Mouse (Mus musculus) gastrocnemius, postnatal 36 days (tissue): ENCODE results near the gene Tmx2. TPM values are rescaled to one million over a fixed set of nuclear protein-coding genes. Genes with fewer than 3 reads are reported as not detected.
"Not testable (repeated sequence)": the region's sequence is repeated elsewhere in the genome, so short reads cannot be mapped to it uniquely, and the experiment has no call there.

Experiments used
- DNase-seq, 2 experiments: peaks; one replicate each; pipeline ENCODE4 v3.0.0; 2022
- intact Hi-C: fragments of 180-260 bp; cut with DNase I; formaldehyde crosslinking; loops from one replicate; pipeline ENCODE4 v1.15.1; 2025
- total RNA-seq, 2 experiments: library from RNA; stranded (reverse); gene quantifications; 2 replicates each; pipeline ENCODE4 v1.2.3; 2021

Gene Tmx2
- total RNA-seq, 2 experiments from 2014 or later = 45.8 to 50.2 TPM

DNA sequence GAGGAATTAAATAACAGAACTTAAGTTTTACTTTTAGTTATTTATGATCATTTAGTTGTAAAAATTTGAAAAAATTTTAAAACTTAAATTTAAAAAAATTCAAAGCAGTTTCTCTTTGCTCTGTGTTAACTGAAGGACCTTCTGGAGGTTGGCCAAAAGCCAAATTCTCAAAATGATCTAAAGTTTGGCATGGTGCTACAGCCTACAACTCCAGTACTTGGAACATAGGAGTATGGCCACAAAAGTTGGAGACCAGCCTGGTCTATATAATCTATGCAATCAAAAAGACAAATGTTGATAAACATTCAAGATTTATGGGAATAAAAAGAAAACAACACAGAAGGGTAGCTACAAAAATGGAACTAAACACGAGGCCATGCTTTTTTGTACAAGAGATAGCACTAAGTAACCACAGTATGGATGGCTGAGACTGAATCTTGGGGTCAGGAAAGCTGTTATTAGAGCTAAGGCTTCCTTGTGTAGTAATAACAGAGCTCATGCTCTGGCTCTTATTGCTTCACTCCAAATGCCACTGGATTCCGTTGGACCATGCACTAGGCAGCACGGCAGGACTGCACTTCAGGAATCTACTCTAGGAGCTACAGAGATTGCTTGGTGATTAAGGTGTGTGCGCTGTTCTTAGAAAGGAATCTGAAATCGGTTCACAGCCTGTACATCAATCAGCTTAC is 16.2 kb upstream of the Tmx2 start:
- intact Hi-C loops = no loop called here
- no peak for DNase-seq

DNA sequence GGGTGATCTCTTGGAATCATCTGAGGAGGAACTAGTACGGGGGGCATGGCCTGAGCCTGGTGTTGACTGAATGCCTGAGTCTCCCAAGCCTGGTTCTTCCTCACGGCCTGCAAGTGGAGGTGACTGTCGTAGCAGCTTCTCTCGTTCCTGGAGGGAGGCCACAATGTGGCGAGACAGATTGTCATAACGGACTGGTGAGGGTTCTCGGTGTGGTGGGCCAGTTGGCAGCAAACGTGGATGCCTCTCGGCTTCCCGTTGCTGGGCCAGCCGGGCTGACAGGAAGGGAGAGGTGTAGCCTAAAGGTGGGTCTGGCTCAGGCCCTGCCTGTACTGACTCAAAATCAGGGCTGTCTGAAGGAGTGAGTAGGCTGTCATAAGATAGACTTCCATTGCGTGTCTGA is 11.1 kb upstream of the Tmx2 start:
- DNase-seq = no peak
- intact Hi-C loops = no loop called here

- intact Hi-C loops = no loop called here
- DNase-seq = no peak
These were observed 9.3 kb upstream of the Tmx2 start for GRCm38 (mm10) chr2:84688080-84688844.

DNA sequence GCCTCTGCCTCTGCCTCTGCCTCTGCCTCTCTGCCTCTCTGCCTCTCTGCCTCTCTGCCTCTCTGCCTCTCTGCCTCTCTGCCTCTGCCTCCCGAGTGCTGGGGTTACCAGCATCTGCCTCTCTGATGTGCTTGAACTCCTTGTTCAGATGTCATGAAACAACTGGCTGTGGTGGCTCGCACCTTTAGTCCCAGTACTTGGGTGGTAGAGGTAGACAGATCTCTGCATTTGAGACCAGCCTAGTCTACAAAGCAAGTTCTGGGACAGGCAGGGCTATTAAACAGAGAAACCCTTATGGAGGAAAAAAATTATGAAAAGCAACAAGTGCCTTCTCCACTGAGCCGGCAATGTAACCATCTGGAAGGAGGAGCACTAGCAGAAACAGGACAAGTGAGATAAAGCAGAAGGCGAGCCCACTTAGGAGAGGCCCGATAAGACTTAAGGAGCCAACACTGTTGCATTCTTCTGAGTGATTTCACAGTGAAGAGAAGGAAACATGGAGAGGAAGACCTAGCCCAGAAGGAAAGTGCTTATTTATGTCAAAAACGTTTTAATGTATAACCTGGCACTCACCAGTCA is 3.8 kb upstream of the Tmx2 start:
- DNase-seq = no peak
- intact Hi-C loops = no loop called here

DNA sequence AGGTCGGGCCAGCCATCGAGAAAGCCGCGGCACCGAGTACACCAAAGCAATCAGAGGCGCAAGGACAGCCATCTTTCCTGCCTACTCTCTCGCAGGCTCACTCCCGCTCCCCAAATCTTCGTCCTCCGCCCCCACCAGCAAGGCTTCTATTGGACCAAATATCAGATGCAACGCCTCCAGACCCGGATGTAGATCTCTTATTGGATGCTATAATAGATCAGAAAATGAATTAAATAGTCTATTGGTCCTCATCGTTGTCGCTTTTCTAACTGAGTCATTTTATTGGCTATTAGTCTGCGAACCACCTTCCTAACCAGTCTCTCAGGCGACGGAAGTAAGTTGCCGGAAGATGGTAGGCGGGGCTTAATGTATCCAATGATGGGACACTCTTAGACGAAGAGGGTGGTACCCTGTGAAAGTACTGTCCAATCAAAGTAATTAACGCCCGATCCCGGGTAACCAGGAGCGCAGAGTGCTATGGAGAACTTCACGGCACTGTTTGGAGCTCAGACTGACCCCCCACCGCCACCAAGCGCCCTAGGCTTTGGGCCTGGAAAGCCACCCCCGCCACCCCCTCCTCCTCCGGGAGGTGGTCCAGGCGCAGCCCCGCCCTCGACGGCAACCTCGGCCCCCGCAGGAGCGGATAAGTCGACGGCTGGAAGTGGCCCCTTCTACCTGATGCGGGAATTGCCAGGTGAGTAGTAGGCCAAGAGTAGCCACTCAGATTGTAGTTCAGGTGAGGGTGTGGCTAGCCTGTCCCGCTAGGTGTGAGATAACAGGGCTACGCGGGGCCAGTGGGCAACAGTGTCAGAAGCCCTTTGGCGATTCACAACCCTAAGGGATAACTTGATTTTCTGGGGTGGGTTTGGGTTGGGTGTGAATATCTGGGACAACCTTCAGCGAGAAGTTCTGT is 716 bp downstream of the Tmx2 start, which contains the start of the genes Gm28635 and Med19:
Gm28635 (minus strand) TSS at position 74 of the 913 bp plus-strand sequence.
Med19 (plus strand) TSS at position 435 of the 913 bp plus-strand sequence.
- DNase-seq = peak; percentile 69 to 89
- intact Hi-C loops = loop anchor here (5.0 kb wide), 1 partner anchor 34 kb away; no protein-coding TSS in a partner anchor

- DNase-seq = no peak
- intact Hi-C loops = loop anchor here (5.0 kb wide), 1 partner anchor 35 kb away; no protein-coding TSS in a partner anchor
These were observed 1.5 kb downstream of the Tmx2 start for GRCm38 (mm10) chr2:84677270-84677967.

DNA sequence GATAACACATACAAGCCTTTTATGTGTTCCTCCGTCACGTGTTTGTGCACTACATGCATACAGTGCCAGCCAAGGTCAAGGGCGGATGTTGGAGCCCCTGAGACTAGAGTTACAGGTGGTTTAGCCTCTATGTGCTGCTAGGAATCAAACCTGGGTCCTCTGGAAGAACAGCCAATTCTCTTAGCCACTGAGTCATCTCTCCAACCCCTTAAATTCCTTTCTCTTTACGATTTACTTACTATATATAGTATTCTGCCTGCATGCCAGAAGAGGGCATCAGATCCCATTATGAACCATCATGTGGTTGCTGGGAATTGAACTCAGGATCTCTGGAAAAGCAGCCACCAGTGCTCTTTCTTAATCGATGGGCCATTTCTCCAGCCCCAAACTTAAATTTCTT is 7.4 kb downstream of the Tmx2 start:
- DNase-seq, intact Hi-C loops: not testable (repeated sequence)

GRCm38 (mm10) chr2:84670569-84670933 is 8.4 kb downstream of the Tmx2 start, which contains the start of gene Selenoh:
TSS of gene Selenoh (minus strand) at chr2:84670770.
- peak; percentile 49 to 54 for DNase-seq
- intact Hi-C loops = no loop called here

GRCm38 (mm10) chr2:84669828-84670568 is 8.9 kb downstream of the Tmx2 start:
- intact Hi-C loops = no loop called here
- DNase-seq = no peak

DNA sequence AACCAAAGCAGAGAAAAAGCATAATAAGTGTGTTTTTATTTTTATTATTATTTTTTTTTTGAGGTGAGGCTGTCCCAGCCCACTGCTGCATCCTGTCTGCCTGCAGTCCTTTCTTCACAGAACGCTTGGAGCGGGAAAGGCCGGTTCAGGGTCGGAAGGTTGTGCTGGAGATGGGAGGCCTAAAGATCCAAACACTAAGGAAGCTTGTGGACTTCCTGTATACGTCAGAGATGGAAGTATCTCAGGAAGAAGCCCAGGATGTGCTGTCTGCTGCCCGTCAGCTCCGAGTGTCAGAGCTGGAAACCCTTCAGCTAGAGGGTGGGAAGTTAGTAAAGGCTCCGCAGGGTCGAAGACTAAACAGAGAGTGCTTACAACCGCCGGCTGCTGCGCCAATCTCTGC is 12.9 kb downstream of the Tmx2 start:
- intact Hi-C loops = no loop called here

DNA sequence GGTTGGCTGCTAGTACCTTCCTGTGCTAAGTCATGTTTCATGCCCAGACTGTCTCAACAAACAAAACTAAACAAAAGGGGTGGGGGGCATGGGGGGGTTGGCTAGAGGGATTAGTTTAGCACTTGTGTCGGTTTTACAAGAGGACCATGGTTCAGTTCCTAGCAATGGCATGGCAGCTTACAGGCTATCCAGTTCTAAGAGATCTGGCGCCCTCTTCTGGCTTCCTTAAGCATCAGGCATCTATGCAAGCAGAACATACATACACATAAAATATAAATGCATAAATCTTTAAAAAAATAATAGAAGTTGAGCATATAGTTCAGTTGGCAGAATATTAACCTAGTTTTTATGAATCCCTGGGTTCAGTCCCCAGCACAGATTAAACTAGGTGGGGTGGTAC is 16.1 kb downstream of the Tmx2 start:
- intact Hi-C loops = no loop called here
- no peak for DNase-seq

More for the DNA sequence above, 12.9 kb downstream of the Tmx2 start:
- DNase-seq = no peak

- no peak for DNase-seq
- intact Hi-C loops = loop anchor here (2.0 kb wide), 2 partner anchors 41 to 205 kb away; no protein-coding TSS in a partner anchor
These were observed 18.7 kb downstream of the Tmx2 start for GRCm38 (mm10) chr2:84660253-84660652.

DNA sequence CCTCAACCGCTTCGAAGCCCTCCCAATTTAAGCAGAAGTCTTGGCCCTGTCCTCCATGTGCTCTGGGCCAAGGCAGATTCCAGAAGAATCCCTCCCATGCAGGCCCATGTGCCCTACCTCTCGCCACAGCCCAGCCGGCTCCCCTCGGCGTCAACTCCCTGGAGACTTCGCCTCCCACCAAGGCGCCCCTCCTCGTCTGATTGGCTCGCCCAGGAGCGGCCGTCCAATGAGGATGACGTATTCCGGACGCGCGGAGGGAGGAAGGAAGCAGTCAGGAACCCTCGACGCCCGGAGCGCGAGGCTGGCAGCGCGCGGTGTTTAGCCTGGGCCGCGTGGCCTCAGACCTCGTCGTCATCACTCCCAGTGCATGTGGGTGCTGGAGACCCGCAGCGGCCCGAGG is 20.1 kb downstream of the Tmx2 start, which contains the start of gene Btbd18:
Btbd18 (plus strand) TSS at position 274 of the 400 bp plus-strand sequence.
- intact Hi-C loops = no loop called here
- DNase-seq = no peak

GRCm38 (mm10) chr2:84655864-84656263 is 23.1 kb downstream of the Tmx2 start:
- intact Hi-C loops = no loop called here
- no peak for DNase-seq

DNA sequence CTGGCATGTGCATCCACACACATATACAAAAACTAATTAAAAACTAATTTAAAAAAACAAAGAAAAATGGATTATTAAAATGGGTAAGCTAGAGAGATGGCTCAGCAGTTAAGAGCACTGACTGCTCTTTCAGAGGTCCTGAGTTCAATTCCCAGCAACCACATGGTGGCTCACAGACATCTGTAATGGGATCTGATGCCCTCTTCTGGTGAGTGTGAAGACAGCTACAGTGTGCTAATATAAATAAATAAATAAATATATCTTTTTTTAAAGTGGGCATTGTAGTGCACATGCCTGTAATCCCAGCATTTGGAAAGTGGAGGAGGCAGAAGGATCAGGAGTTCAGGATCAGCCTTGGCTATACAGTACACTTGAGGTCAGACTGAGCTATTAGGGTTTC is 25.6 kb downstream of the Tmx2 start:
- DNase-seq = no peak
- intact Hi-C loops = no loop called here

GRCm38 (mm10) chr2:84650464-84651195 is 28.3 kb downstream of the Tmx2 start, which contains the start of gene Ctnnd1:
TSS of gene Ctnnd1 (minus strand) at chr2:84650765.
- intact Hi-C loops = no loop called here
- DNase-seq = peak; percentile 64 to 83

DNA sequence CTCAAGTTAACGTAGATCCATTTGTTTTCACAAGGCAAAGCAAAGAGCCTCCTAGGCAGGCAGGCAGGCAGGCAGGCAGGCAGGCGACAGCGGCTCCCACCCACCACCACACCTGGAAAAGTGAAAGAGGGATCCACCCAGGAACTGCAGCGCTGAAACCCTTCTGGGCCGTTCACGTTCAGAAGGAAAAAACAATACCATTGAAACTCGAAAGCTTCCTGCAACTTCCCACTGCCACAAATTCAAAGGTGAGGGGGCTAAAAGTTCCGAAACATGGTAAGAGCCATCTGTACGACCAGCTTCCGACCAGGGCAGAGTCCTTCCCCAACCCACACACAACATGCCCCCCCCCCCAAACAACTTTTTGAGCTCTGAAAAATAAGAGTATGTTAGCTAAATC is 29.3 kb downstream of the Tmx2 start:
- intact Hi-C loops = no loop called here
- DNase-seq = no peak

DNA sequence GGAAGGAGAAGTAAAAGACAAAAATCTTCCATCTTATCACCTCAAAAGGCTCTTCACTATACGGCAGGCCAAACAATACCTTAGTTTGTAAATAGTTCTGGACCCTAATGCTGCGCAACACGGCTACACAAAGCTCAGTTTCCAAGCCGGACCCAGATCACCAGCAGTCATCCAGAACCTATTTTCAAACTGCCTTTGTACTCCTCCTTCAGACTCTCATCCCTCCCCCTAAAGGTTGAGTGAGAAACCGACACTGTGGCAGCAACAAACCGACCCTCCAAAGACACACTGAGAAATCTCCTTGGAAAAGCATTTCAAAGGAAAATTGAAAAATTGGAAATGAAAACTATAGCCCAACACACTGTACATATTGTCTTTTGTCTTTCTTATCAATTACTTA is 30.6 kb downstream of the Tmx2 start:
- intact Hi-C loops = no loop called here
- no peak for DNase-seq
